Mouse (Mus musculus) gastrocnemius, postnatal 25 days (tissue): ENCODE results near the gene Mllt11. TPM values are rescaled to one million over a fixed set of nuclear protein-coding genes. Genes with fewer than 3 reads are reported as not detected.
"Not testable (repeated sequence)": the region's sequence is repeated elsewhere in the genome, so short reads cannot be mapped to it uniquely, and the experiment has no call there.

Experiments used
- DNase-seq: peaks from one replicate; pipeline ENCODE4 v3.0.0; 2022
- total RNA-seq, 2 experiments: library from RNA; stranded (reverse); gene quantifications; 1 replicate in 1 of 2; 2 replicates in 1 of 2; pipeline ENCODE4 v1.2.3; 2021

Mllt11 gene
- total RNA-seq, 2 experiments from 2014 or later: 34.4 to 42.4 TPM

GRCm38 (mm10) chr3:95217255-95218134 is 14.5 kb downstream of the Mllt11 start, which contains the start of gene Gabpb2:
Gene Gabpb2, minus strand, starts transcription at chr3:95217916.
- DNase-seq: peak; percentile 95

- no peak for DNase-seq
Measured at GRCm38 (mm10) chr3:95216655-95217254, 15.2 kb downstream of the Mllt11 start.

GRCm38 (mm10) chr3:95213609-95213975 is 18.4 kb downstream of the Mllt11 start:
- no peak for DNase-seq

- DNase-seq: not testable (repeated sequence)
Measured at GRCm38 (mm10) chr3:95212889-95213608, 18.9 kb downstream of the Mllt11 start.

- no peak for DNase-seq
Measured at GRCm38 (mm10) chr3:95210585-95210984, 21.4 kb downstream of the Mllt11 start.

GRCm38 (mm10) chr3:95208286-95208685 is 23.7 kb downstream of the Mllt11 start:
- no peak for DNase-seq

- DNase-seq: no peak
Measured at GRCm38 (mm10) chr3:95203880-95204279, 28.1 kb downstream of the Mllt11 start.

GRCm38 (mm10) chr3:95200562-95200961 is 31.4 kb downstream of the Mllt11 start:
- DNase-seq: no peak

- DNase-seq: no peak
Measured at GRCm38 (mm10) chr3:95200132-95200531, 31.8 kb downstream of the Mllt11 start.

- no peak for DNase-seq
Measured at GRCm38 (mm10) chr3:95199101-95199500, 32.9 kb downstream of the Mllt11 start.

- DNase-seq: no peak
Measured at GRCm38 (mm10) chr3:95195772-95196171, 36.2 kb downstream of the Mllt11 start.

- no peak for DNase-seq
Measured at GRCm38 (mm10) chr3:95194721-95195135, 37.2 kb downstream of the Mllt11 start.

GRCm38 (mm10) chr3:95186888-95187287 is 45.1 kb downstream of the Mllt11 start:
- DNase-seq: no peak

GRCm38 (mm10) chr3:95186100-95186499 is 45.9 kb downstream of the Mllt11 start:
- DNase-seq: no peak

GRCm38 (mm10) chr3:95184796-95185577 is 47.0 kb downstream of the Mllt11 start:
- no peak for DNase-seq

GRCm38 (mm10) chr3:95181841-95182240 is 50.1 kb downstream of the Mllt11 start:
- DNase-seq: no peak

GRCm38 (mm10) chr3:95179890-95180289 is 52.1 kb downstream of the Mllt11 start:
- no peak for DNase-seq

- no peak for DNase-seq
Measured at GRCm38 (mm10) chr3:95178948-95179347, 53.0 kb downstream of the Mllt11 start.

- DNase-seq: no peak
Measured at GRCm38 (mm10) chr3:95177583-95177982, 54.4 kb downstream of the Mllt11 start.

GRCm38 (mm10) chr3:95176500-95176899 is 55.5 kb downstream of the Mllt11 start:
- no peak for DNase-seq

GRCm38 (mm10) chr3:95174011-95174592 is 57.9 kb downstream of the Mllt11 start:
- DNase-seq: peak; percentile 79
